Mouse (Mus musculus) C2C12 (cell line): ENCODE data around the gene Olfr68.
"Not testable (repeated sequence)": the region's sequence is repeated elsewhere in the genome, so short reads cannot be mapped to it uniquely, and the experiment has no call there.

Experiments used
- CEBPB ChIP-seq: IDR thresholded peaks from one replicate; pipeline ENCODE4 v1.6.1; 2011; ENCODE audit warnings: low read depth, mild to moderate bottlenecking, control low read depth, moderate library complexity
- CTCF ChIP-seq: IDR thresholded peaks from one replicate; pipeline ENCODE4 v1.5.1; 2011; ENCODE audit not compliant: control insufficient read depth, insufficient read depth, insufficient read length
- FOSL1 ChIP-seq: IDR thresholded peaks from one replicate; pipeline ENCODE4 v1.8.0; 2011; ENCODE audit warnings: mild to moderate bottlenecking, low read length; ENCODE audit not compliant: poor library complexity, insufficient read depth, severe bottlenecking
- MAX ChIP-seq: IDR thresholded peaks from one replicate; pipeline ENCODE4 v1.6.1; 2011; ENCODE audit warnings: mild to moderate bottlenecking, control low read depth
- MYOD1 ChIP-seq: IDR thresholded peaks from one replicate; pipeline ENCODE4 v1.6.1; 2011; ENCODE audit warnings: low read depth; ENCODE audit not compliant: control insufficient read depth, insufficient read length
- MYOG ChIP-seq: IDR thresholded peaks from one replicate; pipeline ENCODE4 v1.6.1; 2011; ENCODE audit not compliant: control insufficient read depth, insufficient read length; ENCODE audit errors: extremely low read depth
- USF1 ChIP-seq: IDR thresholded peaks from one replicate; pipeline ENCODE4 v1.6.1; 2011; ENCODE audit warnings: low read depth, mild to moderate bottlenecking, control low read depth, moderate library complexity

DNA sequence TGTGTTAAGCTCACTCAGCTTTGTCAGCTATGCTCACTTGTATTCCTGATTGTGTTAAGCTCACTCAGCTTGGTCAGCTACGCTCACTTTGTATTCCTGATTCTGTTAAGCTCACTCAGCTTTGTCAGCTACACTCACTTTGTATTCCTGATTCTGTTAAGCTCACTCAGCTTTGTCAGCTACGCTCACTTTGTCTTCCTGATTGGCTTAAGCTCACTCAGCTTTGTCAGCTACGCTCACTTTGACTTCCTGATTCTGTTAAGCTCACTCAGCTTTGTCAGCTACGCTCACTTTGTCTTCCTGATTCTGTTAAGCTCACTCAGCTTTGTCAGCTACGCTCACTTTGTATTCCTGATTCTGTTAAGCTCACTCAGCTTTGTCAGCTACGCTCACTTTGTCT lies 17.3 kb downstream of the Olfr68 start:
- not testable (repeated sequence) for TF ChIP-seq FOSL1, CTCF, USF1, MYOD1, CEBPB, MAX, MYOG
